Mouse (Mus musculus): ENCODE results near the gene Myo16.

- TF ChIP-seq EP300 (optimal IDR thresholded peaks at IDR 0.05) (no peak), CTCF (IDR thresholded peaks at IDR 0.05; ENCODE audit: low read depth) (no peak)
Observed at GRCm38 (mm10) chr8:10646485-10646884, 492.8 kb downstream of the Myo16 start.

Data from stomach, postnatal 0 days (tissue).